Mouse (Mus musculus) MEL (cell line): ENCODE measurements at regions not wholly inside any gene's neighbourhood (a gene's known extent, or its start where the extent isn't known, plus 50 kb on each side); places are given as distances from the start of the nearest gene placed in this dataset.

Experiments
- CTCF ChIP-seq, 3 experiments: IDR thresholded peaks in 2 of 3; conservative IDR thresholded peaks in 1 of 3; 2 replicates each; pipeline ENCODE4 v1.5.1; 2011 to 2012; ENCODE audit warnings: low read length in 3 of 3, low read depth in 2 of 3, mild to moderate bottlenecking in 2 of 3, improper control_type of control experiment in 1 of 3, inconsistent platforms in 1 of 3, mixed read lengths in 1 of 3, moderate library complexity in 1 of 3; ENCODE audit not compliant: control insufficient read depth in 1 of 3, insufficient read depth in 1 of 3, poor library complexity in 1 of 3, severe bottlenecking in 1 of 3
- POLR2A ChIP-seq, 2 experiments: IDR thresholded peaks; 2 replicates each; pipeline ENCODE4 v1.6.1; 2011 to 2012; ENCODE audit warnings: low read length in 2 of 2, mild to moderate bottlenecking in 2 of 2, control low read depth in 1 of 2, improper control_type of control experiment in 1 of 2, low read depth in 1 of 2, moderate library complexity in 1 of 2; ENCODE audit not compliant: control insufficient read depth in 1 of 2, insufficient read depth in 1 of 2, poor library complexity in 1 of 2
- TCF12 ChIP-seq: IDR thresholded peaks from 2 replicates; pipeline ENCODE4 v1.6.1; 2014; ENCODE audit warnings: low read depth, mild to moderate bottlenecking, inconsistent platforms, low read length, improper control_type of control experiment, moderate library complexity

- no peak for TF ChIP-seq POLR2A (IDR thresholded peaks at IDR 0.05; ENCODE audit: control insufficient read depth in 1 of 2, insufficient read depth in 1 of 2, low read depth in 1 of 2, low read length in 2 of 2, poor library complexity in 1 of 2)
- TF ChIP-seq TCF12: no peak
- TF ChIP-seq CTCF (IDR thresholded peaks at IDR 0.05 in 2 of 3, conservative IDR thresholded peaks at IDR 0.05 in 1 of 3; ENCODE audit: control insufficient read depth in 1 of 3, insufficient read depth in 1 of 3, low read depth in 2 of 3, low read length in 3 of 3, poor library complexity in 1 of 3, severe bottlenecking in 1 of 3): no peak
These were observed 641.7 kb upstream of the Sall1 start for GRCm38 (mm10) chr8:89685696-89686095.
